ENCODE assay signal across 8 mouse cellular contexts in genomic region chr2:118701971-118702882, GRCm38 (mm10). TPM values are rescaled to one million over a fixed set of nuclear protein-coding genes. Genes with fewer than 3 reads are reported as not detected.
DNase-seq lines count a peak whose midpoint lies in the region; ATAC-seq and TF ChIP-seq lines count a peak whose summit lies in the region.

No protein-coding gene starts in this region.

- TF ChIP-seq POLR2A in spleen, adult 2 months (IDR thresholded peaks at IDR 0.05; ENCODE audit: low read depth, low read length), result no peak

- peaks cover 23% of the 10 kb centered on the region for H3K4me1 ChIP-seq in spleen, adult 2 months (ENCODE audit: control insufficient read depth, insufficient read depth, insufficient read length)
- peaks cover 47% of the 10 kb centered on the region for H3K4me1 ChIP-seq in limb, embryonic 15.5 days
- H3K4me1 ChIP-seq in stomach, embryonic 16.5 days (ENCODE audit: control insufficient read depth, insufficient read depth, low read length), result peaks cover 28% of the 10 kb centered on the region

- H3K9ac ChIP-seq in limb, embryonic 15.5 days, result peak overlapping the region; percentile 26
- H3K9ac ChIP-seq in stomach, embryonic 16.5 days (ENCODE audit: low read length), result peak overlapping the region; percentile 56; the same call in 1 of the 2 replicates

- H3K4me3 ChIP-seq in spleen, adult 2 months (ENCODE audit: extremely low read depth, insufficient read depth, insufficient read length), result peak overlapping the region; percentile 53; the same call in 1 of the 2 replicates
- peak overlapping the region; percentile 44 for H3K4me3 ChIP-seq in limb, embryonic 15.5 days
- H3K4me3 ChIP-seq in stomach, embryonic 16.5 days (replicated peaks; ENCODE audit: low read length), result peak overlapping the region; percentile 51

- DNase-seq in adrenal gland, postnatal 14 days, result peak; percentile 60
- no peak for DNase-seq in adrenal gland, adult 2 months
- no peak for DNase-seq in spleen, adult 2 months (ENCODE audit: low read depth in 1 of 2, low spot score in 2 of 2)
- no peak for DNase-seq in spleen, postnatal 14 days (ENCODE audit: low spot score in 2 of 2)
- no peak for DNase-seq in cerebellum, postnatal 4 days (ENCODE audit: low spot score in 2 of 2)
- DNase-seq in yolk sac, embryonic 10.5 days (ENCODE audit: low spot score), result no peak

- TF ChIP-seq CTCF in spleen, adult 2 months (IDR thresholded peaks at IDR 0.05; ENCODE audit: extremely low read depth, insufficient read depth, insufficient read length, insufficient replicate concordance), result no peak

- H3K4me2 ChIP-seq in limb, embryonic 15.5 days, result peak overlapping the region; percentile 84
- H3K4me2 ChIP-seq in stomach, embryonic 16.5 days (ENCODE audit: low read depth, low read length), result peak overlapping the region; percentile 81

- no peaks in the 10 kb centered on the region for H3K9me3 ChIP-seq in limb, embryonic 15.5 days
- no peaks in the 10 kb centered on the region for H3K9me3 ChIP-seq in stomach, embryonic 16.5 days (replicated peaks; ENCODE audit: control insufficient read depth, low read length)

- H3K27me3 ChIP-seq in spleen, adult 2 months (ENCODE audit: control insufficient read depth, insufficient read depth, low read length), result peaks cover 29% of the 10 kb centered on the region
- peaks cover 87% of the 10 kb centered on the region for H3K27me3 ChIP-seq in limb, embryonic 15.5 days
- H3K27me3 ChIP-seq in stomach, embryonic 16.5 days (ENCODE audit: control insufficient read depth, insufficient read depth, low read length), result peaks cover 73% of the 10 kb centered on the region

- H3K36me3 ChIP-seq in spleen, adult 2 months (ENCODE audit: control insufficient read depth, insufficient read depth, low read length), result no peaks in the 10 kb centered on the region
- no peaks in the 10 kb centered on the region for H3K36me3 ChIP-seq in limb, embryonic 15.5 days
- H3K36me3 ChIP-seq in stomach, embryonic 16.5 days (ENCODE audit: control insufficient read depth, insufficient read depth, low read length), result no peaks in the 10 kb centered on the region

- no peak overlapping the region for H3K27ac ChIP-seq in spleen, adult 2 months (ENCODE audit: insufficient read depth, low read length)
- H3K27ac ChIP-seq in limb, embryonic 15.5 days, result no peak overlapping the region
- H3K27ac ChIP-seq in stomach, embryonic 16.5 days (ENCODE audit: low read length), result no peak overlapping the region

- WGBS in spleen, adult 2 months, result 39% methylated on average over 51 of the region's 51 CpGs
- 7% methylated on average over 51 of the region's 51 CpGs for WGBS in limb, embryonic 15.5 days
- 9% methylated on average over 51 of the region's 51 CpGs for WGBS in stomach, embryonic 16.5 days

- ATAC-seq in limb, embryonic 15.5 days (ENCODE audit: insufficient number of reproducible peaks, low FRiP score, low TSS enrichment, low read depth), result no peak
- no peak for ATAC-seq in stomach, embryonic 16.5 days (ENCODE audit: insufficient read depth, low FRiP score)

RNA-seq across cellular contexts. Expression of gene Ankrd63, which starts 1.5 kb away (rescaled TPM):
- 0.15 and 0.30 TPM in 2 replicates for total RNA-seq in adrenal gland, postnatal 14 days (2021)
- under 1 TPM; 0.14 to 0.35 TPM for total RNA-seq in adrenal gland, adult 2 months (2021)
- 0.26 and 0.29 TPM in 2 replicates for polyA plus RNA-seq in adrenal gland, adult 2 months (2012; rRNA removed)
- 0.02 and 0.04 TPM in 2 replicates for polyA plus RNA-seq in spleen, adult 2 months (2012; rRNA removed)
- 0.05 TPM in 2 replicates for polyA plus RNA-seq in limb, embryonic 15.5 days (2015; fragmentation: Nextera tagmentation; extraction: Ambion mirVana)
- 0.06 TPM in 2 replicates for polyA plus RNA-seq in stomach, embryonic 16.5 days (2015; fragmentation: Nextera tagmentation; extraction: Ambion mirVana)

RNA-seq across cellular contexts. Expression of gene Plcb2, which starts 26.0 kb away (rescaled TPM):
- total RNA-seq in adrenal gland, postnatal 14 days (2021), result 1.1 and 8.7 TPM in 2 replicates
- 1 to 10 TPM; 1.6 to 2.4 TPM for total RNA-seq in adrenal gland, adult 2 months (2021)
- 0.97 and 1.4 TPM in 2 replicates for polyA plus RNA-seq in adrenal gland, adult 2 months (2012; rRNA removed)
- polyA plus RNA-seq in spleen, adult 2 months (2012; rRNA removed), result 37.0 and 41.7 TPM in 2 replicates
- 1.4 and 1.6 TPM in 2 replicates for polyA plus RNA-seq in limb, embryonic 15.5 days (2015; fragmentation: Nextera tagmentation; extraction: Ambion mirVana)
- 1.4 and 2.0 TPM in 2 replicates for polyA plus RNA-seq in stomach, embryonic 16.5 days (2015; fragmentation: Nextera tagmentation; extraction: Ambion mirVana)

RNA-seq across cellular contexts. Expression of gene Pak6, which starts 39.1 kb away (rescaled TPM):
- 10.5 and 12.7 TPM in 2 replicates for total RNA-seq in adrenal gland, postnatal 14 days (2021)
- total RNA-seq in adrenal gland, adult 2 months (2021), result 10 to 100 TPM; 12.0 to 22.5 TPM
- 35.3 and 38.7 TPM in 2 replicates for polyA plus RNA-seq in adrenal gland, adult 2 months (2012; rRNA removed)
- polyA plus RNA-seq in spleen, adult 2 months (2012; rRNA removed), result 0.33 and 0.45 TPM in 2 replicates
- polyA plus RNA-seq in limb, embryonic 15.5 days (2015; fragmentation: Nextera tagmentation; extraction: Ambion mirVana), result 8.3 and 8.6 TPM in 2 replicates
- polyA plus RNA-seq in stomach, embryonic 16.5 days (2015; fragmentation: Nextera tagmentation; extraction: Ambion mirVana), result 5.2 and 5.4 TPM in 2 replicates

RNA-seq across cellular contexts. Expression of gene Inafm2, which starts 43.3 kb away (rescaled TPM):
- total RNA-seq in adrenal gland, postnatal 14 days (2021), result 28.8 and 30.0 TPM in 2 replicates
- total RNA-seq in adrenal gland, adult 2 months (2021), result 10 to 100 TPM; 30.0 to 45.0 TPM
- polyA plus RNA-seq in adrenal gland, adult 2 months (2012; rRNA removed), result 22.1 and 31.3 TPM in 2 replicates
- polyA plus RNA-seq in spleen, adult 2 months (2012; rRNA removed), result 8.7 and 12.1 TPM in 2 replicates
- 18.1 and 19.8 TPM in 2 replicates for polyA plus RNA-seq in limb, embryonic 15.5 days (2015; fragmentation: Nextera tagmentation; extraction: Ambion mirVana)
- 26.0 and 28.5 TPM in 2 replicates for polyA plus RNA-seq in stomach, embryonic 16.5 days (2015; fragmentation: Nextera tagmentation; extraction: Ambion mirVana)

Comparison
In these comparisons a context has a peak if more than half of its experiments do, and no peak if none do; other contexts are left out.
1. RNA of gene Plcb2, which starts 26.0 kb away (polyA plus RNA-seq): 37.0 to 41.7 TPM in spleen, adult 2 months; 1.4 to 2.0 TPM in stomach, embryonic 16.5 days, 1.4 to 1.6 TPM in limb, embryonic 15.5 days and 0.97 to 1.4 TPM in adrenal gland, adult 2 months; every median in the first group is over 10 times any median in the second.
2. Peak in every context shown above with its lines, with median percentiles within 50 percentile points of each other: H3K4me3 ChIP-seq.